Mouse (Mus musculus): ENCODE data around the gene Gal3st2c.

The Gal3st2c gene

GRCm38 (mm10) chr1:93990209-93990608 is at the start of gene Gal3st2c:
Gene Gal3st2c, plus strand, starts transcription at chr1:93990509.
- 95% methylated on average over 8 of the region's 8 CpGs for WGBS

GRCm38 (mm10) chr1:93949087-93949486 is 41.2 kb upstream of the Gal3st2c start:
- no CpG with 5 or more reads among the region's 11 CpGs for WGBS

GRCm38 (mm10) chr1:93966489-93966888 is 23.8 kb upstream of the Gal3st2c start:
- WGBS = no CpG with 5 or more reads among the region's 1 CpGs

GRCm38 (mm10) chr1:93970380-93970779 is 19.9 kb upstream of the Gal3st2c start:
- WGBS = 63% methylated on average over 4 of the region's 5 CpGs

- no CpG with 5 or more reads among the region's 4 CpGs for WGBS
These were observed 19.5 kb upstream of the Gal3st2c start for GRCm38 (mm10) chr1:93970797-93971196.

- WGBS = 65% methylated on average over 2 of the region's 4 CpGs
These were observed 14.5 kb upstream of the Gal3st2c start for GRCm38 (mm10) chr1:93975764-93976163.

- no CpG with 5 or more reads among the region's 7 CpGs for WGBS
These were observed 12.0 kb upstream of the Gal3st2c start for GRCm38 (mm10) chr1:93978287-93978686.

GRCm38 (mm10) chr1:93980932-93981331 is 9.4 kb upstream of the Gal3st2c start:
- 0% methylated on average over 1 of the region's 2 CpGs for WGBS

GRCm38 (mm10) chr1:93986167-93986566 is 4.1 kb upstream of the Gal3st2c start:
- 97% methylated on average over 3 of the region's 3 CpGs for WGBS

GRCm38 (mm10) chr1:93988786-93989185 is 1.5 kb upstream of the Gal3st2c start:
- 78% methylated on average over 3 of the region's 3 CpGs for WGBS

GRCm38 (mm10) chr1:93991068-93991467 is 759 bp downstream of the Gal3st2c start:
- 77% methylated on average over 2 of the region's 2 CpGs for WGBS

GRCm38 (mm10) chr1:93991491-93991890 is 1.2 kb downstream of the Gal3st2c start:
- WGBS = 86% methylated on average over 3 of the region's 3 CpGs

GRCm38 (mm10) chr1:94001023-94001422 is 10.7 kb downstream of the Gal3st2c start:
- WGBS = 40% methylated on average over 2 of the region's 2 CpGs

GRCm38 (mm10) chr1:94005954-94006506 is 15.7 kb downstream of the Gal3st2c start:
- 60% methylated on average over 2 of the region's 2 CpGs for WGBS

GRCm38 (mm10) chr1:94008826-94009225 is 18.5 kb downstream of the Gal3st2c start:
- 50% methylated on average over 16 of the region's 19 CpGs for WGBS

GRCm38 (mm10) chr1:94011643-94012042 is 21.3 kb downstream of the Gal3st2c start:
- 76% methylated on average over 3 of the region's 3 CpGs for WGBS

- 87% methylated on average over 6 of the region's 6 CpGs for WGBS
These were observed 29.8 kb downstream of the Gal3st2c start, which contains the start of gene Neu4 for GRCm38 (mm10) chr1:94020151-94020550. Gene Neu4, plus strand, starts transcription at chr1:94020451.

GRCm38 (mm10) chr1:94027506-94028108 is 37.3 kb downstream of the Gal3st2c start:
- 68% methylated on average over 12 of the region's 12 CpGs for WGBS

GRCm38 (mm10) chr1:94028741-94029140 is 38.4 kb downstream of the Gal3st2c start:
- 90% methylated on average over 2 of the region's 2 CpGs for WGBS

GRCm38 (mm10) chr1:94033075-94033602 is 42.8 kb downstream of the Gal3st2c start:
- WGBS = 95% methylated on average over 2 of the region's 2 CpGs

GRCm38 (mm10) chr1:94034984-94035743 is 44.9 kb downstream of the Gal3st2c start:
- 2% methylated on average over 25 of the region's 25 CpGs for WGBS

GRCm38 (mm10) chr1:94040391-94040790 is 50.1 kb downstream of the Gal3st2c start:
- WGBS = 100% methylated on average over 2 of the region's 2 CpGs

- 95% methylated on average over 3 of the region's 3 CpGs for WGBS
These were observed 55.2 kb downstream of the Gal3st2c start for GRCm38 (mm10) chr1:94045559-94045958.

Data from cerebral cortex, adult 2 months (tissue).